Mouse (Mus musculus): ENCODE results near the gene Nacc1. TPM values are rescaled to one million over a fixed set of nuclear protein-coding genes. Genes with fewer than 3 reads are reported as not detected.

The Nacc1 gene
- polyA plus RNA-seq, 1 experiment from 2014 or later, result 11.0 TPM

GRCm38 (mm10) chr8:84702963-84703465 lies 15.4 kb upstream of the Nacc1 start:
- WGBS, result 78% methylated on average over 6 of the region's 6 CpGs
- Histone ChIP-seq H3K4me1 (ENCODE audit: control insufficient read depth, insufficient read depth, low read length) (peaks cover 37% of the 10 kb centered on the region), H3K9ac (ENCODE audit: low read depth, low read length) (no peak overlapping the region), H3K27ac (ENCODE audit: low read length) (no peak overlapping the region), H3K27me3 (replicated peaks; ENCODE audit: control insufficient read depth, insufficient read depth, low read length) (peaks cover 54% of the 10 kb centered on the region), H3K4me3 (ENCODE audit: low read length) (no peak overlapping the region), H3K4me2 (ENCODE audit: low read depth, low read length) (0 out of 2 replicates have a peak overlapping the region, but pooled peaks have one; percentile 28), H3K36me3 (ENCODE audit: control insufficient read depth, insufficient read depth, low read length) (peaks cover 5% of the 10 kb centered on the region; the same call in 1 of the 2 replicates), H3K9me3 (ENCODE audit: control insufficient read depth, low read length) (no peaks in the 10 kb centered on the region)
- ATAC-seq, result no peak

GRCm38 (mm10) chr8:84702561-84702960 lies 14.9 kb upstream of the Nacc1 start:
- H3K27me3 ChIP-seq (replicated peaks; ENCODE audit: control insufficient read depth, insufficient read depth, low read length), result peaks cover 50% of the 10 kb centered on the region
- H3K27ac ChIP-seq (ENCODE audit: low read length), result no peak overlapping the region

GRCm38 (mm10) chr8:84700941-84701911 lies 13.6 kb upstream of the Nacc1 start, which contains the start of gene Lyl1:
Lyl1 (plus strand) TSS chr8:84701457.
- Histone ChIP-seq H3K4me1 (ENCODE audit: control insufficient read depth, insufficient read depth, low read length) (peaks cover 21% of the 10 kb centered on the region), H3K27ac (ENCODE audit: low read length) (peak within 1 kb of the TSS; percentile 37), H3K9ac (ENCODE audit: low read depth, low read length) (peak within 1 kb of the TSS; percentile 40), H3K9me3 (ENCODE audit: control insufficient read depth, low read length) (no peaks in the 10 kb centered on the region), H3K4me3 (ENCODE audit: low read length) (peak within 1 kb of the TSS; percentile 33), H3K36me3 (ENCODE audit: control insufficient read depth, insufficient read depth, low read length) (peaks cover 13% of the 10 kb centered on the region; the same call in 1 of the 2 replicates), H3K4me2 (ENCODE audit: low read depth, low read length) (peak within 1 kb of the TSS; percentile 30), H3K27me3 (replicated peaks; ENCODE audit: control insufficient read depth, insufficient read depth, low read length) (peaks cover 37% of the 10 kb centered on the region)
- peak; percentile 73 for ATAC-seq
- 12% methylated on average over 34 of the region's 34 CpGs for WGBS

More at GRCm38 (mm10) chr8:84702561-84702960, 14.9 kb upstream of the Nacc1 start:
- H3K9me3 ChIP-seq (ENCODE audit: control insufficient read depth, low read length), result no peaks in the 10 kb centered on the region
- H3K4me2 ChIP-seq (ENCODE audit: low read depth, low read length), result 0 out of 2 replicates have a peak overlapping the region, but pooled peaks have one; percentile 28
- peak overlapping the region; percentile 33 for H3K4me3 ChIP-seq (ENCODE audit: low read length)
- ATAC-seq, result no peak
- peaks cover 9% of the 10 kb centered on the region; the same call in 1 of the 2 replicates for H3K36me3 ChIP-seq (ENCODE audit: control insufficient read depth, insufficient read depth, low read length)
- peak overlapping the region; percentile 39; the same call in 1 of the 2 replicates for H3K9ac ChIP-seq (ENCODE audit: low read depth, low read length)
- 79% methylated on average over 9 of the region's 9 CpGs for WGBS
- peaks cover 32% of the 10 kb centered on the region for H3K4me1 ChIP-seq (ENCODE audit: control insufficient read depth, insufficient read depth, low read length)

GRCm38 (mm10) chr8:84700526-84700925 lies 12.9 kb upstream of the Nacc1 start:
- WGBS, result 78% methylated on average over 5 of the region's 5 CpGs
- Histone ChIP-seq H3K4me1 (ENCODE audit: control insufficient read depth, insufficient read depth, low read length) (peaks cover 19% of the 10 kb centered on the region), H3K27ac (ENCODE audit: low read length) (peak overlapping the region; percentile 37; the same call in 1 of the 2 replicates), H3K36me3 (ENCODE audit: control insufficient read depth, insufficient read depth, low read length) (peaks cover 15% of the 10 kb centered on the region), H3K4me2 (ENCODE audit: low read depth, low read length) (no peak overlapping the region), H3K9ac (ENCODE audit: low read depth, low read length) (no peak overlapping the region), H3K9me3 (ENCODE audit: control insufficient read depth, low read length) (no peaks in the 10 kb centered on the region), H3K27me3 (replicated peaks; ENCODE audit: control insufficient read depth, insufficient read depth, low read length) (peaks cover 35% of the 10 kb centered on the region), H3K4me3 (ENCODE audit: low read length) (no peak overlapping the region)
- no peak for ATAC-seq

GRCm38 (mm10) chr8:84699861-84700322 lies 12.2 kb upstream of the Nacc1 start:
- ATAC-seq, result peak; percentile 20; the same call in 1 of the 2 replicates
- WGBS, result 60% methylated on average over 7 of the region's 7 CpGs

GRCm38 (mm10) chr8:84698929-84699401 lies 11.3 kb upstream of the Nacc1 start:
- Histone ChIP-seq H3K4me3 (ENCODE audit: low read length) (no peak overlapping the region), H3K4me2 (ENCODE audit: low read depth, low read length) (no peak overlapping the region), H3K27ac (ENCODE audit: low read length) (no peak overlapping the region; the same call in 1 of the 2 replicates), H3K4me1 (ENCODE audit: control insufficient read depth, insufficient read depth, low read length) (peaks cover 8% of the 10 kb centered on the region), H3K9me3 (ENCODE audit: control insufficient read depth, low read length) (no peaks in the 10 kb centered on the region), H3K27me3 (replicated peaks; ENCODE audit: control insufficient read depth, insufficient read depth, low read length) (peaks cover 20% of the 10 kb centered on the region), H3K36me3 (ENCODE audit: control insufficient read depth, insufficient read depth, low read length) (peaks cover 15% of the 10 kb centered on the region), H3K9ac (ENCODE audit: low read depth, low read length) (no peak overlapping the region)
- WGBS, result 82% methylated on average over 9 of the region's 9 CpGs
- no peak for ATAC-seq

More at GRCm38 (mm10) chr8:84699861-84700322, 12.2 kb upstream of the Nacc1 start:
- Histone ChIP-seq H3K4me3 (ENCODE audit: low read length) (no peak overlapping the region), H3K27ac (ENCODE audit: low read length) (no peak overlapping the region), H3K9me3 (ENCODE audit: control insufficient read depth, low read length) (no peaks in the 10 kb centered on the region), H3K4me2 (ENCODE audit: low read depth, low read length) (no peak overlapping the region), H3K9ac (ENCODE audit: low read depth, low read length) (no peak overlapping the region), H3K27me3 (replicated peaks; ENCODE audit: control insufficient read depth, insufficient read depth, low read length) (peaks cover 28% of the 10 kb centered on the region), H3K36me3 (ENCODE audit: control insufficient read depth, insufficient read depth, low read length) (peaks cover 15% of the 10 kb centered on the region), H3K4me1 (ENCODE audit: control insufficient read depth, insufficient read depth, low read length) (peaks cover 13% of the 10 kb centered on the region)

GRCm38 (mm10) chr8:84698288-84698687 lies 10.6 kb upstream of the Nacc1 start:
- Histone ChIP-seq H3K36me3 (ENCODE audit: control insufficient read depth, insufficient read depth, low read length) (peaks cover 15% of the 10 kb centered on the region), H3K9ac (ENCODE audit: low read depth, low read length) (no peak overlapping the region), H3K4me1 (ENCODE audit: control insufficient read depth, insufficient read depth, low read length) (peaks cover 7% of the 10 kb centered on the region), H3K27me3 (replicated peaks; ENCODE audit: control insufficient read depth, insufficient read depth, low read length) (peaks cover 14% of the 10 kb centered on the region), H3K4me2 (ENCODE audit: low read depth, low read length) (no peak overlapping the region), H3K4me3 (ENCODE audit: low read length) (no peak overlapping the region), H3K27ac (ENCODE audit: low read length) (no peak overlapping the region), H3K9me3 (ENCODE audit: control insufficient read depth, low read length) (no peaks in the 10 kb centered on the region)
- no peak for ATAC-seq
- WGBS, result 93% methylated on average over 5 of the region's 5 CpGs

- ATAC-seq, result no peak
- H3K36me3 ChIP-seq (ENCODE audit: control insufficient read depth, insufficient read depth, low read length), result peaks cover 15% of the 10 kb centered on the region
- peaks cover 5% of the 10 kb centered on the region for H3K27me3 ChIP-seq (replicated peaks; ENCODE audit: control insufficient read depth, insufficient read depth, low read length)
- no peaks in the 10 kb centered on the region for H3K9me3 ChIP-seq (ENCODE audit: control insufficient read depth, low read length)
- H3K9ac ChIP-seq (ENCODE audit: low read depth, low read length), result no peak overlapping the region
- H3K4me2 ChIP-seq (ENCODE audit: low read depth, low read length), result no peak overlapping the region
- H3K4me1 ChIP-seq (ENCODE audit: control insufficient read depth, insufficient read depth, low read length), result peaks cover 7% of the 10 kb centered on the region
- H3K4me3 ChIP-seq (ENCODE audit: low read length), result no peak overlapping the region
- no peak overlapping the region for H3K27ac ChIP-seq (ENCODE audit: low read length)
- WGBS, result 90% methylated on average over 14 of the region's 14 CpGs
These were observed 9.8 kb upstream of the Nacc1 start for GRCm38 (mm10) chr8:84697166-84698130.

All from intestine, embryonic 16.5 days (tissue).